Mouse (Mus musculus) liver, adult 10 weeks (tissue): ENCODE data around the gene Trpc3. TPM values are rescaled to one million over a fixed set of nuclear protein-coding genes. Genes with fewer than 3 reads are reported as not detected.

Source experiments
- polyA plus RNA-seq: library from polyadenylated mRNA; stranded (reverse); fragments of 350-450 nt; fragmentation: Illumina TruSeq; extraction: RNeasy Lipid Tissue Mini Kit (QIAGEN cat#74804); gene quantifications from one replicate; pipeline ENCODE4 v1.2.3, GENCODE M21; 2014; ENCODE audit warnings: low read depth, low replicate concordance

Trpc3 gene
- 2.5 TPM for polyA plus RNA-seq

DNA sequence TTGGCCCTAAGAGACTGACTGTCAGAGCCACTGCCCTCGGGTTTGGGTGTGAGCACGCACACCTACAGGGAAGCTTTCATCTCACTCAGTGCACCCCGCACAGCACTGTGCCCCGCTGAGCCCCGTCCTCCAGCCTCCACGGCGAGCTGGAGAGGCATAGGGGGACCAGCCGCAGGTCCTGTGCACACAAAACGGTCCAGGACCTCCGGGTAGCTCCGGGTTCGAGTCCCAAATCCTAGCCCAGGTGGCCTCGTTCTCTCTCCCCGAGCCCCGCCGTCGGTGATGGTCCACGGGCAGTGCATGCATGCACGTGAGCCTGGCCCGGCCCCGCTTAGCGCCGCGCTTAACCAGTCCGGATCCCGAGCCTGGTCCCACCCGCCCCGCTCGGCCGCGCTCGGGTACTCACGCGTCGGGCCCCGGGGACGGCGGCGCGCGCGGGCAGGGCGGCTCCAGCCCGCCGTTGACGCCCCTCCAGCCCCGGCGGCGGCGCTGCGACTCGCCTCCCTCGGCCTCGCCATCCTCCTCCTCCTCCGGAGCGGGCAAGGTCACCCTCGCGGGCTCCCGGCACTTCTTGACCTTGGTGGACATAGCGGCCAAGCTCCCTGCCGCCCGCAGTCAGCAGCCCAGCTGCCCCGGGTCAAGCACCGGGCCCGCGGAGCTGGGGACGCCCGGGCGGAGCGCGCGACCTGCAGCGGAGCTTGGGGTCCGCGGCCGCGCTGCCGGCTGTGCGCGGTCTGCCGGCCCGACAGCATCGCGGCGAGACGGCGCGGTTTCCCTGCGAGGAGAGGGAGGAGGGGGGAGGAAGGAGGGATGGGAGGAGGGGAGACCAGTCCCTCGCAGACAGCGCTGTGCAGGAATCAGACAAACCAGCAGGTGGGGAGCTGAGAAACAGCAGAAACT lies at the start of gene Trpc3:
Gene Trpc3 (minus strand): TSS at position 776 of the 900 bp plus-strand sequence.

DNA sequence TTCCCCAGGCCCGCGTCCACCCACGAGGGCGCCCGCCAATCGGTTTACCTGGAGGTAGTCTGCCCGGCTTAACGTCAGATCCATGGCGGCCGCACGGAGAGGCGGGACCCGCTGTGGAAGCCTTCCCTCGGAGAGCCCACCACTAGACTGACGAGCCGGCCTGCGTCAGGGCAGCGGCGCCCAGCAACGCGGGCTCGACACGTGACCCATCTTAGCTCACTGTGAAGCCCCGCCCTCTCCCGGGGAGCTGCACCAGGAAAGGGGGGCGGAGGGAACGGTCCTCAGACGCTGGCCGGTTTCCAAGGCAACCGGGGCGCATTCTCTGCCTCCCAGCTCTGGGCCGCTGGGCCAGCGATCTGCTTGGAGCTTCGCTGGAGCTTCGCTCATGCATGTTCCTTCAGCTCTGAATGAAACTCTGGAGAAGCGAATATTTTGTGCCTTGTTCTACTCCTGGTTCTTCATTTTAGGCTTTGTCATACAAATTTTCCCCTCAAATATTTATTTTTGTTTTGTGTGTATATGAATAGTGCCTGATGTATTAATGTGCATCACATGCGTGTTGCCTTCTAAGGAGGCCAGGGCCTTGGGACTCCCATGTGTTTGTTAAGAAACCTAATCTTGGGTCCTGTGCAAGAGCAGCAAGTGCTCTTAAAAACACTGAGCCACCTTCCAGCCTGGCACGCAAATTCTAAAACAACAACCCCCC lies 76.6 kb downstream of the Trpc3 start, which contains the start of gene Bbs7:
Gene Bbs7 (minus strand): TSS at position 276 of the 706 bp plus-strand sequence.

DNA sequence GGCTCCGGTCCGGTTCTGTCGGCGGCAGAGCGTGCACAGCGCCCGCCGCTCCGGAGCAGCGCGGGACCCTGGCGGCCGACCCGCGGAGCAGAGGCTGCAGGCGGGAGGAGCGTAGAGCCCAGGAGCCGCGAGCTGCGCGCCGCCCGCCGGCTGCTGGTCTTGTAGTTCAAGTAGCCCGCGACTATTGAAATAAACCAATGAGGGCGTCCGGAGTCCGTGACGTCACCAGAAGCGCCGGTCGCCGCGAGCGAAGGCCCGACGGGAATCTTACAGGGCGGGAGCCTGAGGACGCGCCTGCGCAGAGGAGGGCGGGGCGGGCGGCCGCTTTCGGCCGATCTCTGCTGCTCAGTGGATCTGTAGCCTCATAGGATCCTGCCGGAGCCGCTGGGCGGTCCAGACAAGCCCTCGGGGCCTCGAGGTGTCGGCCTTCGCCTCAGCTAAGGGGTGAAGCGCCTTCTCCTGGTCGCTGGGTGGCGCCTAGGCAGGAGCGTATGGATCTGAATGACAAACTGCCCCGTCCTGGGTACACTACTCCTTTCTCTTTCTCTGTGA lies 118.1 kb downstream of the Trpc3 start, which contains the start of gene Ccna2:
Gene Ccna2 (minus strand): TSS at position 324 of the 552 bp plus-strand sequence.

Other genes with a start within 250 kb of the Trpc3 start
- gene Anxa5, start 214.3 kb downstream of the Trpc3 start, polyA plus RNA-seq = 82.1 TPM
- gene 1810062G17Rik, start 214.2 kb downstream of the Trpc3 start, polyA plus RNA-seq = not detected
- not detected for gene Gm11549, start 168.4 kb downstream of the Trpc3 start, polyA plus RNA-seq
- gene Exosc9, start 137.6 kb downstream of the Trpc3 start, polyA plus RNA-seq = 41.5 TPM
- gene Ccna2, start 118.0 kb downstream of the Trpc3 start, polyA plus RNA-seq = 1.7 TPM
- gene Bbs7, start 76.7 kb downstream of the Trpc3 start, polyA plus RNA-seq = 5.4 TPM
- 49.2 TPM for gene 4932438A13Rik, start 172.9 kb upstream of the Trpc3 start, polyA plus RNA-seq